In genomic region chr6:22206179-22206578, GRCm38 (mm10) we compare ENCODE assay signal across 9 mouse cellular contexts.
A peak's percentile ranks its signal among the peaks of the same experiment; 100 is the strongest.
DNase-seq lines count a peak whose midpoint lies in the region; ATAC-seq lines count a peak whose summit lies in the region.
"Had no signal": no experiment of that assay in that cellular context is flagged by ENCODE, and none has a peak within 500 bp of the region (broad histone marks: within the 10 kb centered on the region; RNA-seq: fewer than 3 reads in every experiment).

No protein-coding gene starts in this region.

- no peak overlapping the region for H3K9ac ChIP-seq in embryonic facial prominence, embryonic 11.5 days (replicated peaks; ENCODE audit: low read length)
- no peak overlapping the region for H3K9ac ChIP-seq in embryonic facial prominence, embryonic 13.5 days
- H3K9ac ChIP-seq in neural tube, embryonic 12.5 days: no peak overlapping the region

- 60% methylated on average over 14 of the region's 14 CpGs for whole genome bisulfite sequencing in embryonic facial prominence, embryonic 11.5 days
- WGBS in embryonic facial prominence, embryonic 10.5 days: 77% methylated on average over 14 of the region's 14 CpGs
- 39% methylated on average over 14 of the region's 14 CpGs for WGBS in embryonic facial prominence, embryonic 13.5 days
- WGBS in neural tube, embryonic 12.5 days: 69% methylated on average over 14 of the region's 14 CpGs

- no peaks in the 10 kb centered on the region for H3K27me3 ChIP-seq in embryonic facial prominence, embryonic 11.5 days (ENCODE audit: control insufficient read depth, insufficient read depth, low read length)
- H3K27me3 ChIP-seq in embryonic facial prominence, embryonic 10.5 days (replicated peaks; ENCODE audit: low read depth, poor library complexity, severe bottlenecking): no peaks in the 10 kb centered on the region
- H3K27me3 ChIP-seq in embryonic facial prominence, embryonic 13.5 days: no peaks in the 10 kb centered on the region
- H3K27me3 ChIP-seq in neural tube, embryonic 12.5 days (replicated peaks): no peaks in the 10 kb centered on the region

- H3K27ac ChIP-seq in embryonic facial prominence, embryonic 11.5 days (replicated peaks; ENCODE audit: low read depth, low read length): no peak overlapping the region
- H3K27ac ChIP-seq in embryonic facial prominence, embryonic 10.5 days (replicated peaks): no peak overlapping the region
- H3K27ac ChIP-seq in embryonic facial prominence, embryonic 13.5 days: peak overlapping the region; percentile 39
- H3K27ac ChIP-seq in neural tube, embryonic 12.5 days: no peak overlapping the region
- H3K27ac ChIP-seq: heart, embryonic 10.5 days had no signal

- no peak overlapping the region for H3K4me3 ChIP-seq in embryonic facial prominence, embryonic 11.5 days (ENCODE audit: low read depth, low read length)
- H3K4me3 ChIP-seq in embryonic facial prominence, embryonic 10.5 days: no peak overlapping the region
- no peak overlapping the region for H3K4me3 ChIP-seq in embryonic facial prominence, embryonic 13.5 days
- no peak overlapping the region for H3K4me3 ChIP-seq in neural tube, embryonic 12.5 days
- H3K4me3 ChIP-seq: heart, embryonic 10.5 days had no signal

- no peak for ATAC-seq in embryonic facial prominence, embryonic 11.5 days (replicated peaks; ENCODE audit: insufficient number of reproducible peaks, low FRiP score, low TSS enrichment, low read depth)
- ATAC-seq in embryonic facial prominence, embryonic 13.5 days (ENCODE audit: insufficient number of reproducible peaks, insufficient read depth, low FRiP score, low TSS enrichment, low read depth): 0 out of 2 replicates have a peak, but pooled peaks have one; percentile 71
- ATAC-seq in neural tube, embryonic 12.5 days (ENCODE audit: low FRiP score, low read depth): no peak
- no peak for ATAC-seq in inflammation-experienced regulatory T-cells, adult 6 months

- DNase-seq in embryonic facial prominence, embryonic 11.5 days (ENCODE audit: low spot score): peak; percentile 26
- DNase-seq in embryonic facial prominence, embryonic 10.5 days (ENCODE audit: low spot score): no peak
- peak; percentile 5 to 7 for DNase-seq in left cerebral cortex, postnatal 36 days (ENCODE audit: low spot score in 2 of 2)
- DNase-seq in left cerebral cortex, adult 11 months (ENCODE audit: low spot score): no peak
- no peak for DNase-seq in B cell, adult 2 months

- H3K9me3 ChIP-seq in embryonic facial prominence, embryonic 11.5 days (replicated peaks; ENCODE audit: control insufficient read depth, low read length): no peaks in the 10 kb centered on the region
- H3K9me3 ChIP-seq in embryonic facial prominence, embryonic 10.5 days: no peaks in the 10 kb centered on the region
- no peaks in the 10 kb centered on the region for H3K9me3 ChIP-seq in embryonic facial prominence, embryonic 13.5 days
- H3K9me3 ChIP-seq in neural tube, embryonic 12.5 days: no peaks in the 10 kb centered on the region
- H3K9me3 ChIP-seq: heart, embryonic 10.5 days had no signal

- intact Hi-C loops in left cerebral cortex, postnatal 36 days (cut with DNase I): no loop called here

- H3K4me2 ChIP-seq in embryonic facial prominence, embryonic 11.5 days (ENCODE audit: low read depth, low read length): no peak overlapping the region
- peak overlapping the region; percentile 46 for H3K4me2 ChIP-seq in embryonic facial prominence, embryonic 13.5 days
- 0 out of 2 replicates have a peak overlapping the region, but pooled peaks have one; percentile 12 for H3K4me2 ChIP-seq in neural tube, embryonic 12.5 days (replicated peaks)

- no peaks in the 10 kb centered on the region for H3K36me3 ChIP-seq in embryonic facial prominence, embryonic 11.5 days (replicated peaks; ENCODE audit: control insufficient read depth, insufficient read depth, low read depth, low read length)
- H3K36me3 ChIP-seq in embryonic facial prominence, embryonic 10.5 days (replicated peaks): no peaks in the 10 kb centered on the region
- H3K36me3 ChIP-seq in embryonic facial prominence, embryonic 13.5 days: no peaks in the 10 kb centered on the region
- no peaks in the 10 kb centered on the region for H3K36me3 ChIP-seq in neural tube, embryonic 12.5 days
- H3K36me3 ChIP-seq: heart, embryonic 10.5 days had no signal

- no peaks in the 10 kb centered on the region for H3K4me1 ChIP-seq in embryonic facial prominence, embryonic 11.5 days (ENCODE audit: control insufficient read depth, insufficient read depth, low read length)
- peaks cover 21% of the 10 kb centered on the region for H3K4me1 ChIP-seq in embryonic facial prominence, embryonic 10.5 days
- peaks cover 29% of the 10 kb centered on the region for H3K4me1 ChIP-seq in embryonic facial prominence, embryonic 13.5 days
- H3K4me1 ChIP-seq in neural tube, embryonic 12.5 days: no peaks in the 10 kb centered on the region; the same call in 1 of the 2 replicates
- H3K4me1 ChIP-seq: heart, embryonic 10.5 days had no signal

Comparison
In these comparisons a context has a peak if more than half of its experiments do, and no peak if none do; other contexts are left out.
1. DNase-seq: peak in embryonic facial prominence, embryonic 11.5 days (single experiment) and left cerebral cortex, postnatal 36 days (2 of 2); none in embryonic facial prominence, embryonic 10.5 days (single experiment), left cerebral cortex, adult 11 months (single experiment) and B cell, adult 2 months (0 of 2).